Mouse (Mus musculus): ENCODE results near the gene Slc35g3.

GRCm38 (mm10) chr11:69803786-69804651, 42.3 kb upstream of the Slc35g3 start:
- TF ChIP-seq CTCF (IDR thresholded peaks at IDR 0.05; ENCODE audit: control insufficient read depth, insufficient read depth, insufficient read length) (peak; percentile 97), MAX (IDR thresholded peaks at IDR 0.05) (peak; percentile 83), MYOD1 (IDR thresholded peaks at IDR 0.05; ENCODE audit: control insufficient read depth, insufficient read length, low read depth) (no peak), USF1 (IDR thresholded peaks at IDR 0.05; ENCODE audit: low read depth) (no peak), CEBPB (IDR thresholded peaks at IDR 0.05; ENCODE audit: low read depth) (no peak), FOSL1 (IDR thresholded peaks at IDR 0.05; ENCODE audit: insufficient read depth, low read length, poor library complexity, severe bottlenecking) (no peak), MYOG (IDR thresholded peaks at IDR 0.05; ENCODE audit: control insufficient read depth, extremely low read depth, insufficient read length) (no peak)
